Mouse (Mus musculus) myocyte (in vitro differentiated cells): ENCODE measurements around the gene Thoc7.

ENCODE experiments used
- CEBPB ChIP-seq: IDR thresholded peaks from 2 replicates; pipeline ENCODE4 v1.6.1; 2011; ENCODE audit warnings: mild to moderate bottlenecking, moderate library complexity; ENCODE audit not compliant: poor library complexity, insufficient read depth, severe bottlenecking
- MYOD1 ChIP-seq, 3 experiments: IDR thresholded peaks; one replicate each; pipeline ENCODE4 v1.6.1; 2011; ENCODE audit warnings: control low read depth in 2 of 3, low read depth in 2 of 3, mild to moderate bottlenecking in 2 of 3, moderate library complexity in 1 of 3; ENCODE audit not compliant: insufficient read length in 2 of 3, control insufficient read depth in 1 of 3
- POLR2A ChIP-seq: IDR thresholded peaks from one replicate; pipeline ENCODE4 v1.6.1; 2011; ENCODE audit warnings: low read depth, mild to moderate bottlenecking, control low read depth, moderate library complexity; ENCODE audit not compliant: insufficient read length
- SRF ChIP-seq: IDR thresholded peaks from one replicate; pipeline ENCODE4 v1.6.1; 2011; ENCODE audit warnings: low read depth; ENCODE audit not compliant: control insufficient read depth, insufficient read length
- USF1 ChIP-seq: IDR thresholded peaks from one replicate; pipeline ENCODE4 v1.6.1; 2011; ENCODE audit warnings: low read depth, mild to moderate bottlenecking, control low read depth, moderate library complexity

DNA sequence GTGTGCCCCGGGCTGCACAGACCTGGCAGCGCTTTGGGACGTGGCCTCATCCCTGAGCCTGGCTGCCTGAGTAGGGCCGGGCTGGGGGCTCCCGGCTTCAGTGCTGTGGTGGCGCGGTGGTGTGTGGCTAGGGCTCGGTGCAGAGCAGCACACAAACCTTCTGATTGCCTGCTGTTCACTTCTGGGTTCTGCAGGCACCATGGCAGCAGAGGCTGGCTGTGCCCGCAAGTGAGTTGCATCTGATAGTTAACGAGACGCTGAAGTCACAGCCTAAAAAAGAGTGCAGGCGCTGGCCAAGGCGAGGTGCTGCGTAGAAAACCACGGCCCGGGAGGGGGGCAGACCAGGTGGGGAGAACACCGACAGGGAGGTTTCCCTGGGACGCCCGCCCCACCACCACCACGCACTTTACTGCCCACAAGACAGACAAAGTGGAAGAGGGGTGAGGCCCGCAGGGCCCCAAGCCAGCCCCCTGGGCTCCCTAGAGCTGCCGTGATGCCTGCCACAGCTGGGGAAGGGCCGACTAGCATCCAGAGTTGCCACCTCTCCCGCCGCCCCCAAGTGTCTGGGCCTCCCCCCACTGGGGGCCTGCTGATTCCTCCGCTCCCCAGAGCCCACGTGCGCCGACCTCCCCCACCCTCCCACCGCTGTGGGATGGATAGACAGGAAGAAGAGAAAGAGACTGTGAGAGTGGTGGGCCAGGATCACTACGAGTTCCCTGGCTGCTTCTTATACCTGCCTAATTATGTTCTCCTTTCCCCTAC is 28.2 kb downstream of the Thoc7 start:
- TF ChIP-seq MYOD1 (IDR thresholded peaks at IDR 0.05; ENCODE audit: control insufficient read depth in 1 of 3, insufficient read length in 2 of 3, low read depth in 2 of 3) (no peak), POLR2A (no peak), USF1 (no peak), CEBPB (no peak), SRF (no peak)
